Mouse (Mus musculus): ENCODE data around the gene Brd4.

Gene Brd4

DNA sequence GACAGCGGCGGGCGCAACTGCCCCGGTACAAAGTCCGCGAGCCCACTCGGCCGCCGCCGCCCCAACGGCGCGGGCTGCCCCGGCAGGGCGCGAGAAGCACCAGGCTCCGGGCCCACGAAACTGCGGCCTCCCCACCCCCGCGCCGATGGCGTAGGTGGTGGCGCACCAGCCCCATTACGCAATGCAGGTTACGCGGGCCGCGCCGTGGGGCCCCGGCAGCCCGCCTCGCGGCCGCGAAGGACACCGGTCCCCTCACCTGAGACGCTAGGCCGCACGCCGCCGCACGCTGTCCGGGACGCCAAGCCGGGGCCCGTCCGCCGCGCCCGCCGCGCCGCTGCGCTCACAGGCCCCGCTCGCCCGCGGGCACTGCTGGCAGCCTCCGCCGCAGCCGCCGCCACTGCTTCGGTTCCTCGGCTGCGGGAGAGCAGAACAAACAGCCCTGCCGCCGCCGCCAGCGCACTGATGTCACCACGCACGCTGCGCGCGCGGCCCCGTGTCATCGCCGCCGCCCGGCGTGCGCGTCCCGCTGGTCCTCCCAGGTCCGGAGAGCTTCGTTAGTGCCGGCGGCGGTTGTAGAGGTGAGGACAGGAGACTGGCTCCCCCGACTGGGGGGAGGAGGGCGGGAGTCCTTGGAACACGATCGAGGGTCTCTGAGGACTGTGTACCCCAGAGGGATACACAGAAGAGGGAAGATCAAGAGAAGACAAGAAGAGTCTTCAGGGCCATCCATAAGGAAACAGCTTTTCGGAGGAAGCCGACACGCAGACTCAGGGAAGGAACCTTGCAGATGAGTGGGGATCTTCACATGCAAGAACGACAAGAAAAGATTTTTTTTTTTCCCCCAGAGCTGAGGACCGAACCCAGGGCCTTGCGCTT lies at the start of gene Brd4:
Gene Brd4 (minus strand): TSS at position 461 of the 876 bp plus-strand sequence.
- DNase-seq: peak; percentile 93

DNA sequence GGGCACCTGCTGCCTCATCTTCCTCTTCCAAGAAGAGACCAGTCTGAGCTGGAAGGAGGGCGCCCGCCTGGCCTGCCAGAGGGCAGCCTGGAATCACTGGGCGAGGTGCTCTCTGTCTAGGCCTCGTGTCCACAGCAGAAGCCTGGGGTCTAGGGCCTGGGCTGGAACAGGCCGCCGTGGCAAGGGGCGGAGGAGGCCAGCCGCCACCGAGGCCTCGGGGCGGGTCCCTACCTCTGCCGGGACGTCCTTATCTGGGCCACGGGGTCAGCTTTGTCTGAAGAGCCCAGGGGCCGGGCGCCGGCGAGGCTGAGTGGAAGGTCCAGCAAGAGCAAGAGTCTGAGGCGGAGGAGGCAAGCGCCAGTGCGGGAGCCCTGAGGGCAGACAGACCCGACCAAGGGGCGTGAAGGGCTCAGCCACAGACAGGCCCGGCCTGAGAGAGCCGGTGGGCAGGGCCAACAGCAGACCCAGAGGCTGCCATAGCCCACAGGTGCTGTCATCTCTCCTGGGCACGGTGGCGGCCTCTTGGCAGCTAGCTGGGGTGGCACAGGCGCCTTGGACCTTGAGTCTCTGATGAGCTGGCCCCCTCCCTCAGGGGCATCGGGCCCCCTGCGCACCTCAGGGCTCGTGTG lies 49.3 kb upstream of the Brd4 start:
- no peak for DNase-seq

DNA sequence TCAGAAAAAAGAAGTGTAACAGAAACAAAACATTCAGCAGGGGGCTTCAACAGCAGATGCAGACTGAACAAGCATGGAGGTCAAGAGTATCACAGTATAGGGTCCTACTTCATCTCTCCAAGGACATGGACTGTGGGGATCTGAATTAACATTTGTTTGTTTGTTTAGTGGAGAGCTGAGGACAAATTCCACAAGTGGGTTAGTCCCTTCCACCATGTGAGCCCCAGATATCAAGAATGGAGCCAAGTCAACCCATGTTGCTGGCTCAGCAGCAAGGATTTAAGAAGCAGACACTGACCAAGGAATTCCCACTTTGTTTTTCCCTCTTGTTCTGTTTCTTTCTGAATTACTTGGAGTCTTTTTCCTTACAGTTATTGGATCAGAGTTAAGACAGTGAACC lies 43.0 kb upstream of the Brd4 start:
- no peak for DNase-seq

DNA sequence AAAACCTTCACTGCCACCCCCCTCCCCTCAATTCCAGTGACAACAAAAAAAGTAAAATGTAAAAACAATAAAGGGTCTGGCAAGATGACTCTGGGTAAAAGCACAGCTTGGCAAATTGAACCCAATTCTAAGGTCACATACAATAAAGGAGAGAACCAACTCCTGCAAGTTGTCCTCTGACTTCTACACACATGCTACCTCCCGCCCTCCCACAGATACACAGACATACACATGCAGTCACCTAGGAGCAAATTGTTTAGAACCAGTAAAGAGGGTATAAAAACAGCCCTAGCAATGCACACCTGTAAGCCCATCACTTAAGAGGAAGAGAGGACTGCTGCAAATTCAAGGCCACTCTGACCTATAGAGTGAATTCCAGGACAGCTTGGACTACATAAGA lies 38.3 kb upstream of the Brd4 start:
- DNase-seq: no peak

DNA sequence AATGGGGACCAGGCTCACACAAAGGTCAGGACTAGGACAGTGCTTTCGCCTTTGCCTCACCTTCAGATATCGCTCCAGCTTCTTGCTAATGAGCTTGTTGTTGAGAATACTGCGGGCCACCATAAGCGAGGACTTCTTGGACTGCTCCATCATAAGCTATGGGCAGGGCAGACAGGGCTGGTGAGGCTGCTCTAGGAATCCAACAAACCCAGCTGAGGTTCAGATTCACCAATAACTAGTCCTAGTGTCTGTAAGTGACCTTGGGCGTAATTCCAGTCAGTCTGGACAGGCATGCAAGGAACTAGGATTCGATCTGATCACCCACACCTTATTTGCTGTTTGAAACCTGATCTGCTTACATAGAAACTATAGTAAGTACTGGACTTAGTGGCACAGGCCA lies 37.3 kb upstream of the Brd4 start:
- peak; percentile 10 for DNase-seq

DNA sequence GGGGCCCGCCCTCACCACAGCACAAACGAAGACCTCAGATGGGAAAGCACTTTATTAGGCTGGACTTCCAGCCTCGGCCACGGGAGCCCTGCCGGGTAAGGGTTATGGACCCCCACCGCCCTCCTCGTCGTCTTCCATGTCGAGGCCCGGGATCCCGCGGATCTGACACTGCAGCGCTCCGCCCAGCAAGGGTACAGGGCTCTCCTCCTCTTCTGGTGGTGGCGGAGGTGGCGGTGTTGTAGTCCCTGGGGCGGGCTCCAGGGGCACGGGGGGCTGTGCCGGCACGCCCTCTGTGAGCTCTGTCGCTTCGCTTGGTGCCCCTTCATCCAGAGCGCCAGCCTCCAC lies 36.8 kb upstream of the Brd4 start:
- no peak for DNase-seq

DNA sequence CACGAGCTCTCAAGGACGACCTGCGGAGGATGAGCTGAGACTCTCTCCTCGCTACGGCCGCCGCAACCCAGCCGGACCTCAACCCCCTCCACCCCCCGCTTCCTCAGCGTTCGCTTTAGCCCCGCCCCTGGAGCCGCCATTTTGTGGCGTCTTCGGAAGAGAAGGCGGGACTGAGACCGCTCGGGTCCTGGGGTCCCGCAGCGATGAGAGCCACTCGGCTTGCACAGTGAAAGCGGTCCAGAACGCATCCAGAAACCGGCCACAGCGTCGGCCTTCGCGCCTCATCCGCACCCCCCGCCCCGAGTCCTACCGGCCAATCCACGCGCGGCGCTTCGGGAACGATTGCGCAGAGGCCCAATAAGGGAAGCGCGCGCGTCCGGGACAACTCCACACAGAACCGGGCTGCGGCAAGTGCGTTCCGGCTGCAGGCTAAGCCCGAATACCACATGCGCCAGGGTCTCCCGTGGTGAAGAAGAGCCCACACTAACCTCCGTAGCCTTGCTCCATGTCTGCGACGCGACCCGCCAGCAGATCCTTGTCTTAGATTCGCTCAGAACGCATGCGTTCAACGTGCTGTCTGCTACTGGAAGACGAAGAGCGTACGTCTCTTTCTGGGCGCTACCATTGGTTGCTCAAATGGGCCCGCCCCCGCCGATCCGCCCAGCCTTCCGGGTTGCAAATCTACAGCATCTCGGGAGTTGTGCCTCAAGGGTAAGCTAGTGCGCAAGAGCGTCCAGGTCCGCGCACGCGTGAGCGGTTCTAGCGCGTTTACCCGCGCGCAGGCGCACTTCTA lies 36.3 kb upstream of the Brd4 start, which contains the start of gene Akap8:
Gene Akap8 (minus strand): TSS at position 642 of the 793 bp plus-strand sequence.
- DNase-seq: peak; percentile 99

DNA sequence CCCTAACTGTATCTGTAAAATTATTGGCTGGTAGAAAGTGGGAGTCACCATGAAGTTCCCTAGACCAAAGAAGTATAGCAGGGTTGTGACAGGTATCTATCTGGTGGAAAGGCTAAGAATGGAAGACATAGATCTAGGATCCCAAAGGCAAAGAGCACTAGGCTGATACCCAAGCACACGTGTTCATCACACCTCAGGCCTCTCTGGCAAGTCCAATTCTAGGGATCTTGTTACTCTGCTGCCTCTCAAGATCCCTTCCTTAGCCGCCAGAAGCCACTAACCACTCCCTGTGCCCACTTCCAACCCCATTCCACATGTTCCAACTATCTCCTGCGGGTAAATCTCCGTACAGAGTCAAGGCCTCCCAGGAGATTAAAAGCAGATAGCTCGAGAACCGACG lies 35.4 kb upstream of the Brd4 start:
- no peak for DNase-seq

DNA sequence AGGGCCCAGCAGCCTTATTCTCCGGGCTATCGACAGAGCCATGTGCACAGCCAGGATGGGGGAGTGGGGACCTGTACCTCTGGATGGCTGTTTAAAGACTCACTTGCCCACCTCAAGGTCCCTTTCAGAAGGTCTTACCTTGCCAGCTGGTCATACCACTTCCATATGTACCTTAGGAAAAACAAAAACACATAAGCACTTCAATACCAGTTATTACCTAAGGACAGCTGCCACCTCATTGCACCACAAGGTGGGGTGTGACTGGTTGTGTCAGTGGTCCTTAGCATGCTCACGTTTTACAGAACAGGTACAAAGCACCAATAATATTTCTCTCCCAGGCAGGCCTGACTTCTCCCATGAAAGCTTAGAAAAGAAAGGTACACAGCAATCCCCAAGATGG lies 33.2 kb upstream of the Brd4 start:
- no peak for DNase-seq

DNA sequence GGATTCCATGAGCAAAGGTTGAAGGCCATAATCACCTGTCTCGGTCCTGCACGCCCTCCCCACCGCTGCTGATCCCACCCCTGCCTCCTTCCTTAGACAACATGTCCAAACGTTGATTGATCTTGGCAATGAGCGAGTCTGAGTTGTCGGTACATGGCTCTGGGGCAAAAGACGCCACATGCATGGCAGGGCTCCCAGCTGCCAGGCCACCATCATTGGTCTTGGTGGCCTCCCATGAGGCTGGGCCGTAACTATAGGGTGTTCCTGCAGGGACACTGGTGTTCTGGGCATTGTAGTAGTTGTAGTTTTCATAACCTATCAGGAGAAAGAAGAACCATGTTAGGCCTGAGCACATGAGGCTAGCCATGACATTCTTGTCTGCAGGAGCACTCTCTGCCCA lies 32.5 kb upstream of the Brd4 start:
- DNase-seq: no peak

DNA sequence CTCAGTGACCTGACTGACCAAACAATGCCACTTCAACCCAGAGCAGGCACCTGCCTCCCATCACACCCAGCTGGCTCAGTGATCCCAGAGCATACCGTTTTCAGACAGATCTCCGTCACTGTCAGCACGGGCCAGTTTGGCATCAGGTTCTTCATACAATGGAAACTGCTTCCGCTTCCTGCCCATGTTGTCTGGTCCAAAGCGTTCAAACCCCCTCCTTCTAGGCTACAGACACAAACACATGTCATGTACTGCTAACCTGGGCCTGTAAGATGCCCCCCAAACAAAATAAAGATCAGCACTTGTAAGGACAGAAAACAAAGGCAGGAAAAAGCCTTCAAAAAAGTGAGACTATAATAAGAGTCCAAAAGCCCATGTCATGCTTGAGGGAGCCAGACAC lies 31.0 kb upstream of the Brd4 start:
- no peak for DNase-seq

DNA sequence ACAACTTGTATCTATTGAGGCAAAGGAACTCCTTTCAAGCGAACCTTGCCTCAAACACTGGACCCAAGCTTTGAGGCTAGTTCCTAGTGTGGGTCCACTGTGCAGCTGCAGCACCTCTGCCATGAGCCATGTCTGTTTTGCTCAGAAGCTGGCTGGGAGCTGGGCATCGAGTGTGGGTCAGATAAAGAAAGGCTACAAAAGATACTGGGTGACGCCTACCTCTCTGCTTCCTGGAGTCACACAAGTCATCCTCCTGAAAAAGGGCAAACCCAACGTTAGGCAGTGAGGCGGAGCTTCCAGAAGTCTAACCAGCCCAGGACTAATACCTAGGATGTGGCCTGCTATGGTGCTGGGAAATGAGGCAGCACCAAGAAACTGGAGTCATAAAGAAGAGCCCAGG lies 29.4 kb upstream of the Brd4 start:
- DNase-seq: no peak

DNA sequence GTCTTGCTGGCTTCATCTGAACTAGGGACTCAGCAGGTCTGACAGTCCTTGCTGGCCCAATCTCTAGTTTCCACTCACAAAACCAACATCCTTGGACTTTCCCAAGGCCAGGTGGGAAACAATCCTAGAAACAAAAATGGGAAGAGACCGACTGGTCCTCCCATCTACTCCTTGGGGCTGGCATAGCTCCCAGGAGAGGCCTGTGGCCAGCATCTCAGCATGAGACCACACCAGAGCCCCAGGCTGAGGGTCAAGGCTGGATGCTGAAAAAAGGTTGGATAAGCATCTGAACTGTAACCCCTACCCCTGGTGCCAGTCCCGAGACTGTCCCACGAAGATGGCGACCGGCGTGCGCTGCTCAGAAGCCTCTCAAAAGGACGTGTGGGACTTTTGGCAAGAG lies 28.3 kb upstream of the Brd4 start:
- no peak for DNase-seq

DNA sequence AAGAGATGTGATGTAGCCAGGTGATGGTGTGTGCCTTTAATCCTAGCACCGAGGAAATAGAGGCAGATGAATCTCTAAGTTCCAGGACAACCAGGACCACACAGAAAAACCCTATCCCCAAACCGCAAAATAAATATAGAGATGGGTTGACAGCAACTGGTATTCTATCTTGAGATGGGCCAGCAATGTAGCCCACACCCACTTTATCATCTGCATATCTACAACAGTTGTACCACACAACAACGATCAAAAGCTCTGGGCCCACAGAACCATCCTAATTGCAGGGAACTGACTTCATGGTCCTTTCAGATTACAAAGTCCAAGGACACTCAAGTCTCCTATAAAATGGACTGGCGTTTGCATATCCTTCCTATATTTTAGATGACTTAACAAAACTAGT lies 23.4 kb upstream of the Brd4 start:
- DNase-seq: no peak

DNA sequence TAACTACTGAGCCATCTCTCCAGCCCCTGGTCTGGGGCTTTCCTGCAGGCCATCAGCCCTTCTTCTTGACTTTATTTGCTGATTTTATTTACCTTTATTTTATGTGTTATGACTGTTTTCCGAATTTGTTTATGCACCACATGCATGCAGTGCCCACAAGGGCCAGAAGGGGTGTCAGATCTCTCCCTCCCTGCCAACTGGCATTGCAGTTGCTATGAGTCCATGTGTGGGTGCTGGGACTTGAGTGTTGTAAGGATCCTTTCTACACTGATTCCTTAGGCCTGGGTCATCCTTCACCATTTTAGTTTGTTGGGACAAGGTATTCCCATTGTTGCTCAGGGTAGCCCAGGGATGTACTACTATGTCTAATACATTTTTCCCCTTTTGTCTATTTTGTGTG lies 13.6 kb upstream of the Brd4 start:
- DNase-seq: no peak

DNA sequence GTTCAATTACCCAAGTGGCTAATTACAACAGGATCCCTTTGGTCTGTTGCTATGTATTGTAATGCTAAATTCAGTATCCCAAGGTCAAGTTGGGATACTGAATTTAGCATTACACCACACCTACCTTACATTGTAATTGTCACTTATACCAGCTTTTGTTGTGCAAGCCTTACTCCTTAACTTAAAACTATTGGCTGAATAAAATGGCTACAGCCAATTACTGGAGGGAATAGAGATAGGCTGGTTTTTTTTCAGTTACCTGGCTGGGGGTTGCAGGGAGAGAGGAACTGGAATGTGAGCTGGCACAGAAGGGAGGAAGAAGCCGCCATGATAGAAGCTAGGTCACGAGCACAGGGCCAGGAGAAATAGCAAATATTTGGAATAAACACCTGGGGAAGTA lies 11.4 kb upstream of the Brd4 start:
- no peak for DNase-seq

DNA sequence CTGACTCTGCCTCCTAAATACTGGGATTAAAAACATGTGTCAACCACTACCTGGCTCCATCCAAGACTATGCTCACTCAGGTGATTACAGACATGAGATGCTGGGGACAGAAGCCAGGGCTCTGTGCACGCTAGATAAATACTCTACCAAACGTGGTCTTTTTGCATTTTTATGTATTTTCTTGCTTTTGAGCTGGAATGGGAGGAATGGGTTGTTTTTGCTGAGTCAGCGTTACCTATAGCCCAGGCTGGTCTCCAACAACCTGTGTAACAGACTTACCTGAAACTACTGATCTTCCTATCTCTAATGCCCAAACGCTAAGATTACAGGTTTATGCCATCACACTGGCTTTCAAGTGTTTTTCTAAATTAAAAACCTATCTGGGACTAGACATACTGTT lies 10.6 kb upstream of the Brd4 start:
- no peak for DNase-seq

DNA sequence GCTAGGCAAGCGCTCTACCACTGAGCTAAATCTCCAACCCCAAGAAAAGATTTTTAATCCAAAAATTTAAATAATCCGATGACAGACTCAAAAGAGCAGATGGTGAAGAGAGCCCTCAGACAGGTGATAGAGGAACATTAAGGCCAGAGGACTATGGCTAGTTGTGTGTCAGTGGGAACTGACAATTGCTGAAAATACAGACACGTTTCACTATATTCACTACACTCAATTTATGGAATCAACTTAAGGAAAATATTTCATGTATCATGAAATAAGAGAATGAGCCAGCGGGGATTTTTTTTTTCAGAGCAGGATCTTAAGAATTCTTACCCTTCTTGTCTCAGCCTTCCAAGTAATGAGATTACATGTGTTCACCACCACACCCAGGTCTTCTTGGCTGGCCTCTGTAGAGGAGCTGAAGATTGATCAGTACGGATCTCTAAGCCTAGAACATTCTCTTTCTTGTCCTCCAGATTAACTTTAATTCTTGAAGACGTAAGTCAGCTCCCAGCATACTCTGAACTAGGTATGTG lies 682 bp upstream of the Brd4 start:
- no peak for DNase-seq

DNA sequence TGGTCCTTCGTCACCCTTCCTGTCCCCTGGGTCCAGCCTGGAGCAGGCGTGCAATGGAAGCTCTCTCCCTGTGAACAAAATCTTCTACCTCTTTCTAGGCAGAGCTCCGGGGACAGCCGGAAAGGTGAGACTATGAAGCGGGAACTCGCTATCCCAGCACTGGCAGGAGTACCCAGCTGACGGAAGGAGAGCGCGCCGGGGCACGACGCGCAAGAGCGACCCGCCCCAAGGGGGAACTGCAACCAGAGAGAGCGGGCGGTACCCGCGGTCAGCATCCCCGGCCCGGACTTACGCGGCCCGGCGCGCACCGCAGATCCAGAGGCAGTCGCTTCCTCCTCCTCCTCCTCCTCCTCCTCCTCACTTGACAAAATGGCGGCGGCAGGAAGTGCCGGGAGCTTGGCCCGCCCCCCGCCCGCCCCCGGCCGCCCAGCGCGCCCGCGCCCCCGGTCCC lies 726 bp downstream of the Brd4 start:
- peak; percentile 70 for DNase-seq

DNA sequence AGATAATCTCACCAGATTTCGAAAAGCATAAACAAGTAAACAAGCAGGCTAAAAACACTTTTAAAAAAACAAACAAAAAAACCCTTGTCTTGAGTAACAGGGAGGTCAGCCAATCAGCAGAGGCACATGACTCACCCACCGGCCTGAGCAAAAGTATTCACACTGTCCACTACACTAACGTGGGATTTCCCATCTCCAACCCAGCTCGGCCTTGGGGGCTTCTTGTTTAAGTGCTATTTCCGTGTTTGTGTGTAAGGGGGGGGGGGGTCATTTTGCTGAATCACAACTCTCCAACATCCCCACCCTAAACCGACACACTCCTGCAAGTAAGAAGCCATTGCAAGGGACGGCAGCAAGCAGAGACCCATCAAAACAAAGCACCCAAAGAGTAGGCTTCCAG lies 1.2 kb downstream of the Brd4 start:
- peak; percentile 44 for DNase-seq

DNA sequence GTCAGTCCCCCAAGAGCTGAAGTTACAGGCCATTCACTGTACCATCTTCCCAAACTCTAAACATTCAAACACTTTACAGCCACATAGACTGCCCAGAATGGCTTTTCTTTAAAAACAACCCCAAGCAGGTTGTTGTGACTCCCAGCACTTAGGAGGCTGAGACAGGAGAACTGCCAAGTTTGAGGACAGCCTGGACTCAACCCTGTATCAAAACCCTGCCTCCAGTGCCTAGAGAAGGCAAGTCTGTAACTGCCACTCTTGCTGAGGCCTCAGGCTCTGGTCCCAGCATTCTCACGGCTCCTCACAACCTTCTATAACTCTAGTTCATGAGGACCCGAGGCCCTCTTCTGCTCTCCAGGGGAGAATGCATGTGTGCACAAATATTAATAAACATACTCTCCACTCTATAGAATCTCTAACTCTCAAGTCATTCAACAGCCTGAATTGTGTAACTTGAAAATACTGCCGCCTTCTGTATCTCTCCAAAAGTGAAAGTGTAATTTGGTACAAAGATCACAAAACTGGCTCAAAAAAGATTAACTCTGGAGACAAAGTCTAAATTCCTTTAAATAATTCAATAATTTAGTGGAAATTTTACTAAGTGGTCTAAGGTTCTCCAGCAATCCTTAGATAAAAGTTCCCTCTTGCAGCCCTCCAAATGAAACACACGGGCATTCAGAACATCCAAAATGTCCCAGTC lies 2.8 kb downstream of the Brd4 start:
- DNase-seq: no peak

DNA sequence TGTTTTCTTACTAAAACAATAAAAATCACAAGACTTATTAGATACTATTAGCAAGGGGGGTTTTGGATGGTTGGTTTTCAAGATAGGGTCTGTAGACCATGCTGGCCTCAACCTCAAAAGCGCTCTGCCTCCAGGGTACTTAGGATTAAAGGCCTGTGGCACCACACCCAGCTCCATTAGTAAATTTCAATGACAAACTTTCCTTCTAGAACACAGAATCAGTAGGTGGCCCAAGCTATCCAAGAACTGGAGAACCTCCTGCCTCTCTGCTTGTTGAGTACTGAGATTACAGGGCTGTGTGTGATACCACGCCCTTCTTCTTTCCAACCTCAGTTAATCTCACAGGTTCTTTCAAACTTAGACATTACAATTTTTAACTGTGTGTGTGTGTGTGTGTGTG lies 3.4 kb downstream of the Brd4 start:
- no peak for DNase-seq

DNA sequence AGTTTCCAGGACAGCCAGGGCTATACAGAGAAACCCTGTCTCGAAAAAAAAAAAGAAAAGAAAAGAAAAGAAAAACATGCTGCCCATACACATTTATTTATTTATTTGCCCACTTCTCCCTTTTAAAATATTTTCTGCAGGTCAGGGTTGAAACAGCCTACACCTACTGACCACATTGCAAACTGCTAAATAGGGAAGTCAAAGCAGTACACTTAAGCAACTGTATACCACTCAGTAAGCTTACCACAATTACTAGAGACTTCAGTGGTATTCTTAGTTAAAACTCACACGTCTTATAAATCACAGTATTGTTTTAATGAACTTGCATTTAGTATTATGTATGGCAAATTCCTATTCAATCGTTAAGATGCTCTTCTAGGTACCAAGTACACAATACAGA lies 3.9 kb downstream of the Brd4 start:
- DNase-seq: no peak

All from lung, postnatal 36 days (tissue).